Comparison of ENCODE assay signal across 8 mouse cellular contexts in the genomic region with DNA sequence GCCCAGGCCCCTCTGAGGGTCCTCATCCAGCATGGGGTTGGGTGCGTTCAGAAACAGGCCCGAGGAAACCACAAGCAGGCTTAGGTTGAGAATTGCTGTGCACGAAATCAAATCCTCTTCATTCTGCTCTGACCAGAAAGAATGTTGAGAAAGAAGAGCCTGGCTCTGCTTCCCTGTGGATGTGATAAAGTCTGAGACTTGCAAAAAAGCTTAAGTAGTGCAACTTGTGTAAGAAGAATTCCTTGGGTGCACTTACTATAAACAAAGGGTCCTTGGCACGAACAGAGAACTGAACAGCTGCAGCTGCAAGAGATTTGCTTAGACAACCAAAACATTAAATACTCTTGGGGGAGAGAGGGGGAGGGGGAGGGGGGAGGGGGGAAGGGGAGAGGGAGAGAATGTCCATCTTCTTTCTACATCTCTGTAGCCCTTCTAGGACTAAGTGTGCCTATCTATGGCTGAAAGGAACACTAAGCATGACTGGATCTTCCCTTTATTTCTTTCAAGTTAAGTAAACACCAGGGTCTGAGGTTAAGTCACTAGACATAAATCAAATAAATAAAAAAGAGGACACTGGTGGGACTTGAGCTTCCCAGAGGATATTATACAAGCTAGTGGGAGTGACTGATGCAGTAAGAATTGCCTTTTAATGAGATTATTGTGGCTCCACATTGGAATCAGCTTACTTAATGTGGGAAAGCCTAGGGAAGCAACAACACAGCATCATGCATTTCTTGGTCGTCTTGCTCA. TPM values are rescaled to one million over a fixed set of nuclear protein-coding genes. Genes with fewer than 3 reads are reported as not detected.
DNase-seq lines count a peak whose midpoint lies in the region; ATAC-seq and TF ChIP-seq lines count a peak whose summit lies in the region.
"Had no signal": no experiment of that assay in that cellular context is flagged by ENCODE, and none has a peak within 500 bp of the region (broad histone marks: within the 10 kb centered on the region; RNA-seq: fewer than 3 reads in every experiment).

No protein-coding gene starts in this region.

- peaks cover 5% of the 10 kb centered on the region for H3K4me1 ChIP-seq in lung, embryonic 14.5 days (ENCODE audit: insufficient read depth)
- H3K4me1 ChIP-seq in lung, adult 2 months (ENCODE audit: control insufficient read depth, insufficient read depth, low read length) = no peaks in the 10 kb centered on the region
- H3K4me1 ChIP-seq in heart, postnatal 0 days (ENCODE audit: control insufficient read depth, insufficient read depth) = 0 out of 2 replicates have a peak, but pooled peaks cover 5% of the 10 kb centered on the region
- peaks cover 17% of the 10 kb centered on the region for H3K4me1 ChIP-seq in limb, embryonic 14.5 days (ENCODE audit: control insufficient read depth, insufficient read depth, low read length)
- H3K4me1 ChIP-seq in stomach, embryonic 16.5 days (ENCODE audit: control insufficient read depth, insufficient read depth, low read length) = peaks cover 16% of the 10 kb centered on the region

- H3K27ac ChIP-seq in lung, embryonic 14.5 days (ENCODE audit: low read depth) = peak overlapping the region; percentile 94
- 0 out of 2 replicates have a peak overlapping the region, but pooled peaks have one; percentile 9 for H3K27ac ChIP-seq in heart, postnatal 0 days (ENCODE audit: low read depth)
- H3K27ac ChIP-seq in limb, embryonic 14.5 days (replicated peaks; ENCODE audit: low read depth, low read length) = peak overlapping the region; percentile 72
- H3K27ac ChIP-seq in stomach, embryonic 16.5 days (ENCODE audit: low read length) = peak overlapping the region; percentile 94

- no peak for TF ChIP-seq POLR2A in lung, adult 2 months (IDR thresholded peaks at IDR 0.05; ENCODE audit: borderline replicate concordance, extremely low read depth, low read depth, low read length)
- no peak for TF ChIP-seq POLR2A in limb, embryonic 14.5 days (IDR thresholded peaks at IDR 0.05; ENCODE audit: borderline replicate concordance, extremely low read depth, insufficient read depth, insufficient read length)

- no peaks in the 10 kb centered on the region for H3K9me3 ChIP-seq in lung, embryonic 14.5 days (ENCODE audit: low read depth, low read length)
- no peaks in the 10 kb centered on the region for H3K9me3 ChIP-seq in heart, postnatal 0 days (replicated peaks; ENCODE audit: control insufficient read depth, low read length)
- no peaks in the 10 kb centered on the region for H3K9me3 ChIP-seq in limb, embryonic 14.5 days (ENCODE audit: control insufficient read depth, low read length)
- no peaks in the 10 kb centered on the region for H3K9me3 ChIP-seq in stomach, embryonic 16.5 days (replicated peaks; ENCODE audit: control insufficient read depth, low read length)

- peak; percentile 90 for DNase-seq in lung, embryonic 14.5 days
- no peak for DNase-seq in lung, adult 2 months
- no peak for DNase-seq in heart, postnatal 0 days (ENCODE audit: low spot score)
- no peak for DNase-seq in limb, embryonic 14.5 days (ENCODE audit: low spot score)
- no peak for DNase-seq in cerebellum, adult 18-20 months
- no peak for DNase-seq in urinary bladder, adult 18-20 months (ENCODE audit: low spot score in 2 of 2)
- DNase-seq: cerebellum, postnatal 36 days had no signal

- TF ChIP-seq CTCF in lung, embryonic 14.5 days (IDR thresholded peaks at IDR 0.05; ENCODE audit: low read depth) = no peak
- no peak for TF ChIP-seq CTCF in lung, adult 2 months (IDR thresholded peaks at IDR 0.05; ENCODE audit: insufficient read depth, low read length)
- no peak for TF ChIP-seq CTCF in heart, postnatal 0 days (IDR thresholded peaks at IDR 0.05; ENCODE audit: low read depth)

- WGBS in lung, embryonic 14.5 days = 20% methylated on average over 5 of the region's 5 CpGs
- 42% methylated on average over 5 of the region's 5 CpGs for WGBS in lung, adult 2 months
- WGBS in heart, postnatal 0 days = 46% methylated on average over 5 of the region's 5 CpGs
- 28% methylated on average over 5 of the region's 5 CpGs for WGBS in limb, embryonic 14.5 days
- 25% methylated on average over 5 of the region's 5 CpGs for WGBS in stomach, embryonic 16.5 days

- no peak overlapping the region for H3K4me3 ChIP-seq in lung, embryonic 14.5 days (ENCODE audit: low read depth, low read length)
- H3K4me3 ChIP-seq in lung, adult 2 months (replicated peaks; ENCODE audit: extremely low read depth, low read depth, low read length) = no peak overlapping the region
- no peak overlapping the region for H3K4me3 ChIP-seq in heart, postnatal 0 days (ENCODE audit: low read depth, low read length)
- no peak overlapping the region for H3K4me3 ChIP-seq in limb, embryonic 14.5 days (replicated peaks; ENCODE audit: low read length)
- H3K4me3 ChIP-seq in stomach, embryonic 16.5 days (replicated peaks; ENCODE audit: low read length) = no peak overlapping the region

- no peak for TF ChIP-seq EP300 in heart, postnatal 0 days (IDR thresholded peaks at IDR 0.05; ENCODE audit: low read depth)

- ATAC-seq in lung, embryonic 14.5 days (ENCODE audit: insufficient read depth) = peak; percentile 77
- ATAC-seq in heart, postnatal 0 days (ENCODE audit: insufficient read depth, low read depth) = no peak
- ATAC-seq in limb, embryonic 14.5 days (ENCODE audit: low FRiP score, low read depth) = peak; percentile 35; the same call in 1 of the 2 replicates
- ATAC-seq in stomach, embryonic 16.5 days (ENCODE audit: insufficient read depth, low FRiP score) = peak; percentile 61

- no peaks in the 10 kb centered on the region for H3K27me3 ChIP-seq in lung, embryonic 14.5 days (ENCODE audit: insufficient read depth, low read length)
- no peaks in the 10 kb centered on the region for H3K27me3 ChIP-seq in heart, postnatal 0 days (ENCODE audit: control insufficient read depth, insufficient read depth, low read length)
- H3K27me3 ChIP-seq in limb, embryonic 14.5 days (ENCODE audit: control insufficient read depth, insufficient read depth, low read length) = no peaks in the 10 kb centered on the region
- H3K27me3 ChIP-seq in stomach, embryonic 16.5 days (ENCODE audit: control insufficient read depth, insufficient read depth, low read length) = no peaks in the 10 kb centered on the region

- no peak overlapping the region for H3K9ac ChIP-seq in lung, embryonic 14.5 days
- no peak overlapping the region for H3K9ac ChIP-seq in heart, postnatal 0 days (replicated peaks; ENCODE audit: low read depth, low read length)
- no peak overlapping the region for H3K9ac ChIP-seq in limb, embryonic 14.5 days (ENCODE audit: low read depth, low read length, severe bottlenecking)
- H3K9ac ChIP-seq in stomach, embryonic 16.5 days (ENCODE audit: low read length) = peak overlapping the region; percentile 56; the same call in 1 of the 2 replicates

- H3K36me3 ChIP-seq in lung, embryonic 14.5 days (ENCODE audit: insufficient read depth) = no peaks in the 10 kb centered on the region
- no peaks in the 10 kb centered on the region for H3K36me3 ChIP-seq in heart, postnatal 0 days (replicated peaks; ENCODE audit: control insufficient read depth, insufficient read depth, low read length)
- H3K36me3 ChIP-seq in limb, embryonic 14.5 days (ENCODE audit: control insufficient read depth, insufficient read depth, low read length) = no peaks in the 10 kb centered on the region
- H3K36me3 ChIP-seq in stomach, embryonic 16.5 days (ENCODE audit: control insufficient read depth, insufficient read depth, low read length) = no peaks in the 10 kb centered on the region

- peak overlapping the region; percentile 18; the same call in 1 of the 2 replicates for H3K4me2 ChIP-seq in lung, embryonic 14.5 days
- H3K4me2 ChIP-seq in heart, postnatal 0 days (ENCODE audit: low read depth, low read length) = no peak overlapping the region
- H3K4me2 ChIP-seq in limb, embryonic 14.5 days (replicated peaks; ENCODE audit: low read depth, low read length, severe bottlenecking) = no peak overlapping the region
- H3K4me2 ChIP-seq in stomach, embryonic 16.5 days (ENCODE audit: low read depth, low read length) = no peak overlapping the region

RNA-seq across cellular contexts. Expression of a gene that starts 12.8 kb away (rescaled TPM):
- polyA plus RNA-seq in lung, embryonic 14.5 days (2014; fragmentation: Nextera tagmentation; extraction: Ambion mirVana) = 111 and 117 TPM in 2 replicates
- polyA plus RNA-seq in lung, adult 2 months (2012; rRNA removed) = 10.4 and 10.7 TPM in 2 replicates
- 79.7 and 93.8 TPM in 2 replicates for total RNA-seq in heart, postnatal 0 days (2014; rRNA removed; ENCODE audit: low replicate concordance)
- polyA plus RNA-seq in heart, postnatal 0 days (2015; fragmentation: Nextera tagmentation; extraction: Ambion mirVana) = 40.9 and 47.7 TPM in 2 replicates
- polyA plus RNA-seq in limb, embryonic 14.5 days (2012; rRNA removed) = 87.3 and 105 TPM in 2 replicates
- 107 and 112 TPM in 2 replicates for polyA plus RNA-seq in limb, embryonic 14.5 days (2014; fragmentation: Nextera tagmentation; extraction: Ambion mirVana)
- 94.3 and 99.5 TPM in 2 replicates for polyA plus RNA-seq in stomach, embryonic 16.5 days (2015; fragmentation: Nextera tagmentation; extraction: Ambion mirVana)

Comparison
In these comparisons a context has a peak if more than half of its experiments do, and no peak if none do; other contexts are left out.
1. H3K27ac ChIP-seq: peak in every context shown above with its lines; median percentile 94 in lung, embryonic 14.5 days; 94 in stomach, embryonic 16.5 days; 72 in limb, embryonic 14.5 days; 9 in heart, postnatal 0 days.